Mouse (Mus musculus) kidney, adult 2 months (tissue): ENCODE results near the gene Osbpl3. TPM values are rescaled to one million over a fixed set of nuclear protein-coding genes. Genes with fewer than 3 reads are reported as not detected.

Source experiments
- DNase-seq: peaks from one replicate; pipeline ENCODE4 v3.0.0; 2021
- H3K27ac ChIP-seq: fragments of 200-500 bp; 2 replicates; pipeline ENCODE4 v1.5.1; 2012; ENCODE audit warnings: low read depth, low read length, control low read depth, inconsistent platforms; ENCODE audit not compliant: insufficient read depth
- H3K27me3 ChIP-seq: fragments of 200-500 bp; replicated peaks from 2 replicates; pipeline ENCODE4 v1.6.1; 2012; ENCODE audit warnings: mild to moderate bottlenecking, moderate library complexity, low read length, inconsistent platforms; ENCODE audit not compliant: control insufficient read depth, insufficient read depth
- H3K36me3 ChIP-seq: fragments of 200-500 bp; 2 replicates; pipeline ENCODE4 v1.6.1; 2012; ENCODE audit warnings: mild to moderate bottlenecking, moderate library complexity, low read length, inconsistent platforms; ENCODE audit not compliant: control insufficient read depth, insufficient read depth
- H3K4me1 ChIP-seq: fragments of 200-500 bp; 2 replicates; pipeline ENCODE4 v1.6.1; 2011; ENCODE audit warnings: low read length; ENCODE audit not compliant: control insufficient read depth, insufficient read depth
- H3K4me3 ChIP-seq: fragments of 200-500 bp; 2 replicates; pipeline ENCODE4 v1.5.1; 2011; ENCODE audit warnings: mild to moderate bottlenecking, low read depth, low read length, control low read depth; ENCODE audit not compliant: insufficient read depth
- CTCF ChIP-seq: fragments of 200-500 bp; conservative IDR thresholded peaks from 2 replicates; pipeline ENCODE4 v1.5.1; 2011; ENCODE audit warnings: low read depth, mild to moderate bottlenecking, control low read depth, low read length, moderate library complexity, mixed read lengths; ENCODE audit not compliant: insufficient read depth, insufficient read length
- POLR2A ChIP-seq: fragments of 200-500 bp; IDR thresholded peaks from one replicate; pipeline ENCODE4 v1.6.1; 2011; ENCODE audit warnings: low read depth, low read length, control low read depth
- WGBS: fragments of 180-500 bp; shearing (Covaris S2); methylation state at CpG from one replicate; pipeline ENCODE4 v1.1.7; 2018; 5-methylcytosine and 5-hydroxymethylcytosine counted together
- polyA plus RNA-seq: library from polyadenylated mRNA; depleted of rRNA; stranded (reverse); fragments of >200 nt; gene quantifications from 2 replicates; pipeline ENCODE4 v1.2.3, GENCODE M21; 2012

Gene Osbpl3
- polyA plus RNA-seq, 1 experiment: 33.0 TPM

GRCm38 (mm10) chr6:50385451-50386013 is 70.5 kb downstream of the Osbpl3 start:
- no peaks in the 10 kb centered on the region for H3K27me3 ChIP-seq
- H3K36me3 ChIP-seq: no peaks in the 10 kb centered on the region
- peak overlapping the region; percentile 63 for H3K27ac ChIP-seq
- DNase-seq: peak; percentile 39
- TF ChIP-seq CTCF: no peak
- H3K4me1 ChIP-seq: peaks cover 22% of the 10 kb centered on the region; the same call in 1 of the 2 replicates
- whole genome bisulfite sequencing: 53% methylated on average over 8 of the region's 8 CpGs
- no peak overlapping the region for H3K4me3 ChIP-seq

GRCm38 (mm10) chr6:50382711-50383110 is 73.3 kb downstream of the Osbpl3 start:
- H3K4me1 ChIP-seq: peaks cover 16% of the 10 kb centered on the region; the same call in 1 of the 2 replicates
- DNase-seq: no peak
- 0 out of 2 replicates have a peak overlapping the region, but pooled peaks have one; percentile 18 for H3K27ac ChIP-seq
- WGBS: 78% methylated on average over 7 of the region's 7 CpGs
- H3K4me3 ChIP-seq: no peak overlapping the region
- no peaks in the 10 kb centered on the region for H3K36me3 ChIP-seq
- H3K27me3 ChIP-seq: no peaks in the 10 kb centered on the region
- TF ChIP-seq CTCF (no peak), POLR2A (no peak)

GRCm38 (mm10) chr6:50382196-50382595 is 73.8 kb downstream of the Osbpl3 start:
- no peak for DNase-seq
- TF ChIP-seq CTCF: no peak
- TF ChIP-seq POLR2A: no peak
- 40% methylated on average over 8 of the region's 8 CpGs for WGBS
- H3K27ac ChIP-seq: peak overlapping the region; percentile 8; the same call in 1 of the 2 replicates
- no peak overlapping the region for H3K4me3 ChIP-seq
- H3K4me1 ChIP-seq: peaks cover 16% of the 10 kb centered on the region; the same call in 1 of the 2 replicates
- no peaks in the 10 kb centered on the region for H3K36me3 ChIP-seq
- H3K27me3 ChIP-seq: no peaks in the 10 kb centered on the region

GRCm38 (mm10) chr6:50381504-50382091 is 74.4 kb downstream of the Osbpl3 start:
- 5% methylated on average over 11 of the region's 11 CpGs for WGBS
- peak; percentile 59 for DNase-seq

GRCm38 (mm10) chr6:50379740-50380139 is 76.3 kb downstream of the Osbpl3 start:
- 92% methylated on average over 4 of the region's 4 CpGs for WGBS
- H3K27me3 ChIP-seq: no peaks in the 10 kb centered on the region
- H3K4me3 ChIP-seq: no peak overlapping the region
- H3K36me3 ChIP-seq: no peaks in the 10 kb centered on the region
- H3K27ac ChIP-seq: no peak overlapping the region
- TF ChIP-seq CTCF (no peak), POLR2A (no peak)
- DNase-seq: no peak
- peaks cover 12% of the 10 kb centered on the region; the same call in 1 of the 2 replicates for H3K4me1 ChIP-seq

More at GRCm38 (mm10) chr6:50381504-50382091, 74.4 kb downstream of the Osbpl3 start:
- Histone ChIP-seq H3K4me3 (peak overlapping the region; percentile 7; the same call in 1 of the 2 replicates), H3K4me1 (peaks cover 16% of the 10 kb centered on the region; the same call in 1 of the 2 replicates), H3K27ac (peak overlapping the region; percentile 69; the same call in 1 of the 2 replicates), H3K27me3 (no peaks in the 10 kb centered on the region), H3K36me3 (no peaks in the 10 kb centered on the region)
- TF ChIP-seq CTCF (no peak), POLR2A (no peak)

GRCm38 (mm10) chr6:50379136-50379535 is 76.9 kb downstream of the Osbpl3 start:
- no peaks in the 10 kb centered on the region for H3K36me3 ChIP-seq
- no peak overlapping the region for H3K4me3 ChIP-seq
- no peak overlapping the region for H3K27ac ChIP-seq
- H3K4me1 ChIP-seq: peaks cover 8% of the 10 kb centered on the region; the same call in 1 of the 2 replicates
- 47% methylated on average over 5 of the region's 5 CpGs for WGBS
- no peak for TF ChIP-seq CTCF
- no peak for TF ChIP-seq POLR2A
- no peaks in the 10 kb centered on the region for H3K27me3 ChIP-seq
- DNase-seq: no peak
